Mouse (Mus musculus): ENCODE results near the gene Mast4. TPM values are rescaled to one million over a fixed set of nuclear protein-coding genes. Genes with fewer than 3 reads are reported as not detected.

The Mast4 gene
- total and polyA plus RNA-seq, 3 experiments, result 2.7 to 7.0 TPM; not detected in 1

DNA sequence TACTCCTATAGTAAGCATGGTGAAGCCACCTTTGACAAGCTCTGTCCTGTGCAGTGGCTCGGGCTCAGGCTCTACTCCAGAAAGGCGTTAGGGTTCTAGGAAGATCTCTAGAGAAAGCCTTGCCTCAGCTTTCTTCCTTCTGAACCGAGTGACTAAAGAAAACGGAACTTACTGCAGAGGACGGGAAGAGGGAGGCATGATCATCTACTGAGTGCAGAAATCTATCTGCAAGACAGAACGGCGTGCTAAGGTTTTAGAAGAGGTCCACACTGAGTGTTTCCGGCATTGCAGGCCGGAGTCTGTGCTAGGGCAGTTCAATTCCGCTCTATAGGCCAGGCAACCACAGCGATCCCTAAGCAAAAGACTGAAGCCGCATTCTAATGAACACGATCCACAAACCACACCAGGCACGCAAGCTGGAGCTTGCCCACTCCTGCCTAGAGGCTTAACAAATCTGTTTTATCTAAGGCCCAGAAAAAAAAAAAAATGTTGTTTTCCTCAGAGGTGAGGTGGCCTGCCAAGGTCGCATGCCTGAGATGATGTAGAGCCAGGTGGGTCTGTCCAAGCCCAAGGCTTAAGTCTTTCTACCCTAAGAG, 445.3 kb downstream of the Mast4 start:
- TF ChIP-seq NRF1 (IDR thresholded peaks at IDR 0.05; ENCODE audit: insufficient read depth, low read depth, low read length, poor library complexity, severe bottlenecking) (no peak), POLR2A (IDR thresholded peaks at IDR 0.05; ENCODE audit: control insufficient read depth in 1 of 2, insufficient read depth in 1 of 2, low read depth in 1 of 2, low read length in 2 of 2, poor library complexity in 1 of 2) (no peak), HCFC1 (IDR thresholded peaks at IDR 0.05; ENCODE audit: low read depth, low read length) (no peak), TBP (IDR thresholded peaks at IDR 0.05; ENCODE audit: low read depth, low read length) (no peak), RAD21 (IDR thresholded peaks at IDR 0.05; ENCODE audit: low read depth, low read length) (no peak)
- peaks cover 7% of the 10 kb centered on the region; the same call in 1 of the 2 replicates for H3K79me2 ChIP-seq (ENCODE audit: control insufficient read depth, insufficient read depth, low read length, poor library complexity)
- H3K9ac ChIP-seq (ENCODE audit: control insufficient read depth, low read depth, low read length, poor library complexity, severe bottlenecking), result no peak overlapping the region
- peaks cover 12 to 19% of the 10 kb centered on the region in 2 experiments for H3K4me1 ChIP-seq (ENCODE audit: control insufficient read depth in 1 of 2, insufficient read depth in 2 of 2, low read length in 2 of 2)
- H3K27ac ChIP-seq (ENCODE audit: control insufficient read depth, low read depth, low read length), result no peak overlapping the region
- DNase-seq (ENCODE audit: low read depth, low spot score), result no peak
- H3K4me3 ChIP-seq (ENCODE audit: control insufficient read depth in 1 of 2, insufficient read depth in 1 of 2, low read depth in 2 of 2, low read length in 2 of 2), result no peak overlapping the region
- H3K27me3 ChIP-seq (ENCODE audit: control insufficient read depth in 1 of 2, insufficient read depth in 2 of 2, low read length in 2 of 2), result no peaks in the 10 kb centered on the region
- H3K36me3 ChIP-seq (ENCODE audit: control insufficient read depth in 1 of 2, insufficient read depth in 2 of 2, low read length in 2 of 2), result peaks cover 0 to 23% of the 10 kb centered on the region in 2 experiments; a peak in 2 of 4 replicates
- no peaks in the 10 kb centered on the region for H3K9me3 ChIP-seq (replicated peaks; ENCODE audit: insufficient read depth, low read length)

DNA sequence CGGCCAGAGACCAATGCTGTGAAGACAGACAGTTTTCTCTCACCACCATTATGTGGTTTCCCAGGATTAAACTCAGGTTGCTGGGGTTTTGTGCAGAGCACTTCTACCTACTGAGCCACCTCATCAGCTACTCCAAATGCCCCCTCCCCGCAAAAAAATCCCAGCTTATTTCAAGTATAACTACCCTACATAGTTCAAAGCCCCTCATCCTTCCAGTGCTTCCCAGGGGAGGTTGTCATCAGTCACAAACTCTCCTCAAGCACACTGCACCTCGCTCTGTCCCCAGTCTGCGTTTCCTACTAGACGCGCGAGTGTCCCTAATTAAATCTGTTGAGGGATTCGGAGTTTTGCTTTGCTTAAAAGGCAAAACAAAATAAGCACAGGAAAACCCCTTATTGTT, 446.1 kb downstream of the Mast4 start:
- Histone ChIP-seq H3K9ac (ENCODE audit: control insufficient read depth, low read depth, low read length, poor library complexity, severe bottlenecking) (no peak overlapping the region), H3K4me3 (ENCODE audit: control insufficient read depth in 1 of 2, insufficient read depth in 1 of 2, low read depth in 2 of 2, low read length in 2 of 2) (no peak overlapping the region), H3K4me1 (ENCODE audit: control insufficient read depth in 1 of 2, insufficient read depth in 2 of 2, low read length in 2 of 2) (peaks cover 12 to 19% of the 10 kb centered on the region in 2 experiments), H3K36me3 (ENCODE audit: control insufficient read depth in 1 of 2, insufficient read depth in 2 of 2, low read length in 2 of 2) (peaks cover 0 to 23% of the 10 kb centered on the region in 2 experiments; a peak in 2 of 4 replicates), H3K79me2 (ENCODE audit: control insufficient read depth, insufficient read depth, low read length, poor library complexity) (peaks cover 7% of the 10 kb centered on the region; the same call in 1 of the 2 replicates), H3K27me3 (ENCODE audit: control insufficient read depth in 1 of 2, insufficient read depth in 2 of 2, low read length in 2 of 2) (no peaks in the 10 kb centered on the region), H3K9me3 (replicated peaks; ENCODE audit: insufficient read depth, low read length) (no peaks in the 10 kb centered on the region), H3K27ac (ENCODE audit: control insufficient read depth, low read depth, low read length) (no peak overlapping the region)
- DNase-seq (ENCODE audit: low read depth, low spot score), result no peak
- no peak for TF ChIP-seq TAL1 (IDR thresholded peaks at IDR 0.05; ENCODE audit: low read length)
- no peak for TF ChIP-seq HCFC1 (IDR thresholded peaks at IDR 0.05; ENCODE audit: low read depth, low read length)
- TF ChIP-seq KAT2A (conservative IDR thresholded peaks at IDR 0.05; ENCODE audit: low read depth, low read length), result no peak
- no peak for TF ChIP-seq BHLHE40 (IDR thresholded peaks at IDR 0.05; ENCODE audit: borderline replicate concordance, low read depth, low read length)
- TF ChIP-seq GABPA (IDR thresholded peaks at IDR 0.05; ENCODE audit: low read depth, low read length), result no peak
- TF ChIP-seq NRF1 (IDR thresholded peaks at IDR 0.05; ENCODE audit: insufficient read depth, low read depth, low read length, poor library complexity, severe bottlenecking), result no peak
- no peak for TF ChIP-seq EP300 (IDR thresholded peaks at IDR 0.05; ENCODE audit: low read depth in 1 of 2, low read length in 2 of 2)
- TF ChIP-seq UBTF (IDR thresholded peaks at IDR 0.05; ENCODE audit: borderline replicate concordance, insufficient read depth, low read depth, low read length), result no peak
- no peak for TF ChIP-seq MEF2A (IDR thresholded peaks at IDR 0.05; ENCODE audit: extremely low read depth, insufficient replicate concordance, low read depth, low read length, poor library complexity, severe bottlenecking)
- no peak for TF ChIP-seq POLR2A (IDR thresholded peaks at IDR 0.05; ENCODE audit: control insufficient read depth in 1 of 2, insufficient read depth in 1 of 2, low read depth in 1 of 2, low read length in 2 of 2, poor library complexity in 1 of 2)
- no peak for TF ChIP-seq ZNF384 (IDR thresholded peaks at IDR 0.05; ENCODE audit: low read depth, low read length)
- no peak for TF ChIP-seq CTCF (IDR thresholded peaks at IDR 0.05 in 2 of 3, conservative IDR thresholded peaks at IDR 0.05 in 1 of 3; ENCODE audit: control insufficient read depth in 1 of 3, insufficient read depth in 1 of 3, low read depth in 2 of 3, low read length in 3 of 3, poor library complexity in 1 of 3, severe bottlenecking in 1 of 3)
- TF ChIP-seq E2F4 (IDR thresholded peaks at IDR 0.05; ENCODE audit: borderline replicate concordance, low read depth, low read length), result no peak
- no peak for TF ChIP-seq GATA1 (IDR thresholded peaks at IDR 0.05; ENCODE audit: low read depth, low read length)
- TF ChIP-seq CHD1 (IDR thresholded peaks at IDR 0.05; ENCODE audit: low read depth, low read length), result no peak
- TF ChIP-seq MAX (IDR thresholded peaks at IDR 0.05; ENCODE audit: low read length), result no peak

All from MEL (cell line).